Mouse (Mus musculus) embryo, embryonic 9.5 days (tissue): Measurements from ENCODE around the gene Usp40.

ENCODE experiments used
- DNase-seq: peaks from one replicate; pipeline ENCODE4 v3.0.0-alpha.2; 2017; ENCODE audit errors: extremely low spot score

The Usp40 gene

DNA sequence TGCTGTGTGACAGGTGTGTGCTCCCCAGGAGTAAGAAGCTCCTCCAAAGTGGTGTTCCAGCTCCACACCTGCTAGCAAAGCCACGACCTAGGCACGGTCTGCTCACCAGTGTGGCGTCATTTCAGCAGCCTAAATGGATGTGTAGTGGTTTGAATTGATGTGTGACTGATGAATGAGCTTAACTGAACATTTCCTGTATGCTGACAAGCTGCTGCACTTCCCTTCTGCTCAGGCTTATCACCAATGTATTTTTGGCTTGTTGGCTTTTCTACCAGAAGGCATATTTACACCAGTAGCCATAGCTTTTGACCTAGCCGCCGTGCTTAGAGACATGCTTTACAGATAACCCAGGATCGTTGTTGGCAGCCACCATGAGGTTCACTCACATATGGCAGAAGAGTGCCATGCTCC, 60.7 kb downstream of the Usp40 start:
- DNase-seq, result no peak

DNA sequence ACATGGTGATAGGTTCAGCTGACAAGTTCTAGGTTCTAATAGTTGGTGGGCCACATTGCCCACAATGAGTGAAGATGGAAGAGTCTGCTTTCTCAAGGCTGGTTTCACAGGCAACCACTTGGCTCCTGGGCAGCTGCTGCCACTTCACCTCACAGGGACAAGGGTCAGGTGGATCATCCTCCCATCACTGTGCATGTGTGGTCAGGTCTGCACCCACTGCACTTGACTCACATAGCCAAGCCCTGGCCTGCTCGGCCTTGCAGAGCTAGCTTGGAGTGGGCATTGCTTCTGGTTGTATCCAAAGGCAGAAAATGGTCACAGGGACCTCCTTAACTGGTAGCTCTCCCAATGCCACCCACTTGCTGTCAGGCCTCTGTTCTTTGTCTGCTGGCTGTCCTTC, 66.6 kb downstream of the Usp40 start:
- DNase-seq, result no peak

DNA sequence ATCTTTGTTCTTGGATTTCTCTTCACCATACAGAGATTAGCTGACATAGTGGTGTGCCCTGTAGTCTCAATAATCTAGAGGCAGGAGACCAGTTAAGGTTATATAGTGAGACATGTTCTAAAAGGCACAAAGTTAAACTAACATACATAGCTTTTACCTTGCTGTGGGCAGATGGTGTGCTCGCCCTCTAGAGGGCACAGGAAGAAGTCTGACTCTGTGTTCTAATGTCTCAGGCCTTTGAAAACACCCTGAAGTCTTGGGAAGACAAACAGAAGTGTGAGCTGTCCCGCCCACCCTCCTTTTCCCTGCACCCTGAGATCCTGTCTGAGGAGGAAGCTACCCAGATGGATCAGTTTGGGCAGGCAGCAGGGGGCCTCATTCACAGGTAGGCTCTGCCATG, 71.8 kb downstream of the Usp40 start:
- no peak for DNase-seq

DNA sequence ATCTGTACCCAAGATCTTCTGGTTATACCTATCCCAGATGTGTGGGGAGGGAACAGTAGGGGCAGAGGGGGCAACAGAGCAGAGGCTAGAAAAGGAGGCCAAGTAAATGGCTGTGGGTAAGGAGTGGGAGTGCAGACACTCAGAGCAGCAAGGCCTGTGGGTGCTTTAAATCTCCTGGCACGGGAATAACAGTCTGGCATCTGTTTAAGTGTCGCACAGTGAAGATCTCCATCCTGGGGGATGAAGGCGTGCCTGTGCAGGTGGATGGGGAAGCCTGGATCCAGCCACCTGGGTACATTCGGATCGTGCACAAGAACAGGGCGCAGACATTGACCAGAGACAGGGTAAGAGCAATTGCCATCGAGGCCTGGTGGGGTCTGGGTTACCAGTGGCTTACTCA, 72.3 kb downstream of the Usp40 start:
- DNase-seq, result no peak

DNA sequence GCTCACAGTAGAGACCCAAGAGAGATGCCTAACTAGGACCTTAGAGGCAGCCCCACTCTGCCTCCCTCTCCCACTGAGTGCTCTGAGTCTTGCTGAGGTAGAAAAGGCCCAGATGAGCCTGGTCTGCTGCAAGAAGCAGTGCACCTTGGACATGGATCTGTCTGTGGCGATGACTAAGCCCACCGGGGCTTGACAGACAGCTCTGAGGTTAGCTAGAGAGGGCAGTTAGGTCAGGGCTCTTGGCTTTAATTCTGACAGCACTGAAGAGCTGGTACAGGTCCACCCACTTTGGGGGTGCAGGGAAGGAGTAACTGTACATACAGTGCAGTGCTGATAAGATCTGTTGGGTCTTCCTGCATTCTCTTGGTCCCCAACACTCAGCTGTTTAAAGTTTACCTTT, 72.8 kb downstream of the Usp40 start:
- no peak for DNase-seq

DNA sequence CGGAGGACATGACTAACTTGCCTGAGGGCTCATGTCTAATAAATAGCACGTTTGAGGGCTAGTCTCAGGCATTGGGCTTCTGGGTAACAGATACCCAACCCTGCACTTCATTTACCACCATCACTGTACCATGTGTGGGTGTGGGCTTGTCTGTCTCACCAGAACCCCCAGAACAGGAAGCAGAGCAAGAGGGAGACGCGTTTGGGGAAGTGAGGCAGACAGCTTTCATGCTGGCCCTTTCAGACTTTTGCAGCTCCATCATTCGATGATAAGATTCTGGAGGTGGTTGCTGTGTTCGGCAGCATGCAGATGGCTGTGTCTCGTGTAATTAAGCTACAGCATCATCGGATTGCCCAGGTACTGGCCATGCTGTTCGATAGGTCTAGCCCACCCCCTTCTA, 73.3 kb downstream of the Usp40 start:
- DNase-seq, result no peak

DNA sequence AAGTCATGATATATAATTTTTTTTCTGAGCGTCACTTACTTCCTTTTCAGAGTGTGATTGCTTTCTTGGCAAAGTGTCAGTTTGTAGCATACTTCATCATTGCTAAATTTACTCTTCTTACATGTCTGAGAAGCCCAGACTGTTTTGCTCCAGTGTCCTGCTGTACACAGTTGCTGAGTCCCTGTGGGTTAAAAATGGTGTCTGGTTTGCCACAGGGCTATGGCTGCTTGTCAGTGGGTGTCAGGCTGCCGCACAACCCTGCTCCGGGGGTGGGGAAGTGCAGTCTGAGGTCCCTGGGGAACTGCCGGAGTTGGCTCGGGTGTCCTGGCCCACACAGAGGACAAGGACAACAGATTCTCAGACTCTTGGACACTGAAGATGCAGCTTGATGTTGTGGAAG, 75.3 kb downstream of the Usp40 start:
- no peak for DNase-seq

DNA sequence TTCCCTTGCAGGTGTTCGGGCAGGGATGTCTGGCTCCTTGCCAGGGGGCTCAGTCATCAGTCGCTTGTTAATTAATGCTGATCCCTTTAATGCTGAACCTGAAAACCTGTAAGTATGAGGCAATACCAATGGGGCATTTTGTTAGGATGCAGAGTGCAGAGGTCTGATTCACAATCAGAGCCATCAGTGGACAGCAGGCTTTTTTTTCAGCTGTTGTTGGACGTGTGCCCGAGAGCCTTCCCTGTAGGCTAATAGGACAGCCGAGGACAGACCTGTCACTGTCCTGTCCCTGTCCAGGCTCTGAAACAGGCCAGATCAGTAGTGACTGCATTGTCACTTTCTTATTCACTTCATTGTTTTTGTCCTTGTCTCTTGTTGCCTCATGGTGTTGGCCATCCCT, 78.6 kb downstream of the Usp40 start:
- DNase-seq, result no peak

DNA sequence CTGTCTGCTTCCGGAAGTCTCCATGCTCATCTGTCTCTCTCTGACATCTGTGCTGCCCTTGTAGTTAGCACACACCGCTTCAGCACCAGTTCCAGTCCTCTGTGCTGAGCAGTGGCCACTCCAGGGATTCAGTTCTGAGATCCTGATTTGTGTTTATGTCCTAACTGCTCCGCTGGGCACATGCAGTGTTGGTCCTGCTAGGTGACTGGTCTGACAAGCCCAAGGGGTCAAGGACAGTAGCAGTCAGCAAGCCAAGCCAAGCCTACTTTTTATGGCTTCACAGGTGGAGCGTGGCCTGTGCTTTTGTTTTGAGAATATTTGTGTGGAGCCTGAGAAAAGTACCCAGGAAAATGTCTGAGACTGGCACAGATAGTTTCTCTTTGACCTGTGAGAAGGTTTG, 83.5 kb downstream of the Usp40 start:
- DNase-seq, result no peak

DNA sequence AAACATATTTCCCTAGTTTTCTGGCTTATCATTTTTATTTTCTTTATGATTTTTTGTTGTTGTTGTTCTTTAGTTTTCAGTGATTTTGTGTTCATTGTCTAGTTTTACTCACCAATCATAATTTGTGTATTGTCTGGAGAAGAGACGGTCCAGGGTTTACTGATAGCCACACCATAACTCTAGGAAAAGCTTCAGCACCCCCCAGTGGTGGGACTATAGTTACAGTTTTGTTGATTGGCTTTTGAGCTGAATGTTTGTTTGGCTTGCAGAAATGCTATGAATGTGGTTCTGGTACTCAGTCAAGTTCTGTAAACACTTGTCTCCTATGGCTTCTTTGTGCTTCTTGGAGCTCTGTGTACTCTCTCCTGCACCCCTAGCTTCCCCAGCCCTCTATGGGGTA, 85.7 kb downstream of the Usp40 start:
- DNase-seq, result no peak

DNA sequence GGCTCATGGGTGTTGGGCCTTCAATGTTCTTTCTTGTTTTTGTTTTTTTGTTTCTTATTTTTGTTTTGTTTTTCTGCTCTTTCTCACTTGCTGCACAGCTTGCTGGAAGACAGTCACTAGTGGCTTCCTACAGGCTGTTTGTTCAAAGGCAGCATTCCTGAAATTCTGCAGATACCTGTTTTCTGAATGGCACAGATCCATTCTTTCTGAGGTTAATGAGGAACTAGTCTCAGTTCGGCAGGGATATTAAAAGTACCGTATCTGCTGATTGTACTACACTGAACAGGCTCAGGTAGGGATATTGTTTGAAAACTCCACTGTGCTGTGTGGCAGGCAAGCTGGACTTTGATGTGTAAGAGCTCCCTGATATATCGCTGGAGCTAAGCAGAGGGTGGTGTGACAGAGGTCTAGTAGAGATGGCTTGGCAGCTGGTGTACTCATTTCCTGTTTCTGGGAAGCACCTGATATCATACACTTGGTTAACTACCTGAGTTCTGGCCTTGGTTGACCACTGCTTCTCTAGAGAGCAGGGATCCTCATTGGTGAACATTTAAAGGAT, 88.2 kb downstream of the Usp40 start:
- DNase-seq, result no peak

DNA sequence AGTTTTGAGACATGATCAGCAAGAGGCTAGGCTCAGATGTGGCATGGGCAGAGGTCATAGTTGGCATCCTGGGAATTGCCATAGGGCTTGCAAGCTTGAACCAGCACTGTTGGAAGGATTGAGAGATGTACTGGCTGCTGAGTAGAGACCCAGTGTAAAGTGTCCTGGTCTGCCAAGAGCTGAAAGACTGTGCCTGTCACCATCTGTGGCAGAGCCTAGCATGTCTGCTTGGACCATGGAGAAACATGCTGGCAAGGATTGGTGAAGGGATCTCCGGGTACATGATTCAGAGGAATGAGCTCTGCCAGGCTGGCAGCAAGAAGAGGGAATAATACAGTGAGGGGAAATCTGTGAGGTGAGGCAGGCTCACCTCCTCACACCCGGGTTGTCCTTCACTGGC, 90.3 kb downstream of the Usp40 start:
- DNase-seq, result no peak

DNA sequence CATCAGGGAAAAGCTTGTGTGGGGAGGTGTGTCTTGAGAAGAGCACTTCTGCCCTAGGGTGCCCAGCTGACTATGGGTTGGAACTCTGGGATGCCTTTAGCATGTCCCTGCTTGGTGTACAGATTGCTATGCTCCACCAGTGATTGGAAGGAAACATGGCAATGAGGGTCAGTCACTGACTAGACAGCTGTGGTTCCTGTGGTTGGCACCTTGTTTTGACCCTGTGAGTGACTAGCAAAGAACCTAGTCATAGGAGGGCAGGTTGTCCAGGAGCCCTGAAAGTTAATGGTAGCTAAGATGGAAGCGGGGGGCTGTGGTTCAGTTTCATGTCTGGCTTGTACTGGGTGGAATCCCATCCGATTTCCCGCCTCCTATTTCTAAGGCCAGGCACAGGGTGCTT, 91.0 kb downstream of the Usp40 start:
- no peak for DNase-seq

DNA sequence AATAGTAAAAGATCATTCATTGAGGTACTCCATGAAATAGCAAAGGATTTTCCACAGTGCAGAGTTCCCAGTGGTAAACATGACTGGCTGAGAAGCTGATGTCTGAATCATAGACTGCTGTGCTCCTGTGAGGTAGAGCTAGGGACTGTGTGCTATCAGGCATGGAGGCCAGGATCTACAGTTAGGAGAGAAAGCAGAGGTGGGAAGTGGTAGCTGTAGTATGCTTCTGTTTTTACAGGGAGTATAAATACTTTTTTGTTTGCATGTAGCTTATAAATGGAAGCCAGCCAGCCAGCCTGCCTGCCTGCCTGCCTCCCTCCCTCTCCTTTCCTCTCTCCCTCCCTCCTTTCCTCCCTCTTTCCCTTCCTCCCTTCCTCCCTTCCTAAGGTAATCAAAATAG, 95.0 kb downstream of the Usp40 start:
- DNase-seq, result no peak

DNA sequence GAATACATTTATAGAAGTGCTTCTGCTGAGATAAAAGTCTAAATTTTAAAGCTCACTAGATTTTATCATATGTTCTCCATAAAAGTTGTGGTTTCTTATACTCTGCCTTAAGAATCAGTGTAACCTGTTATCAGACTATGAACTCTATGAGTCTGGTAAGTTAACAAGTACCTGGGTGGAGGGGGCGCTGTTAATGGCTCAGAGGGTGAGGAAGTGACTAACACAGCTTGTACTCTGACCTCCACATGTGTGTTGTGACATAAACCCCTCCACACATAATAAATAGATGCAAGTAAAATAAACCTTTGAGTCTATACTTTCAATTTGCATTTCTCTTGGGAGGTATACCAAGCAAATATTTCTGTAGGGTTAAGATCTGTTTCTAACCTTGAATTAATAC, 97.9 kb downstream of the Usp40 start:
- no peak for DNase-seq

DNA sequence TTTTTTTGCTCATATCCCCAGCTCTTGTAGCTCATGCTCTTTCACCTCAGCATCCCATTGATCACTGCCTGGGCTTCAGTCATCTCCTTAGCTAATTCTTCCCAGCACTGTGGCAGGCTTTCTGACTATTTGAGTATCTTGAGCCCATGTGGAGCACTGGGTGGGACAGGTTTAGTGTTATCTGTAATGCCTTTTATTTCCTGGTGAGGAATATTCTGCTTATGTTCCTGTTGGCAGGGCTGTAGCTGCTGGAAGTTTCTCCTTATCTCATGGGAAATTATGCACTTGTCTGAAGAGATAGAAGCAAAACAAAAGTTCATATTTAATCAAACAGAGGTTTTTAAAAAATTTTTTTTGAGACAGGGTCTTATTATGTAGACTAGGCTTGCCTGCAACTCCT, 98.8 kb downstream of the Usp40 start:
- no peak for DNase-seq

DNA sequence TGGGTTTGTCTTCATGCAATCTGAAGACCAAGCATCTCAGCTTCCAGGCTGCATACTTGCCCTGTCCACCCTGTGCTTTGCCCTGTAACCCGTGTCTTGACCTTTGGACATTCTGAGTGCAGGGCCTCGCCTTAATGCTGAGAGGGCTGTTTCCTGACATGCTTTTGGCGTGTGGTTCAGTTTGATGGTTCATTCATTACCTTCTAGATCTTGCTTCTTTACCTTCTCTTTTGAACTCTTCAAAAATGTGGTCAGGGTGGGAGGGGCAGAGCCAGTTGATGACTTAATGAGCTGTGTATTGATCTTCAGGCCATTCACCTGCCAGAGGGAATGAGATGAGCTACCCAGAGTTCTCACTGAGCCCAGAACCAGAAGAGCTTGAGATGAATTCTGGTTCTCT, 99.6 kb downstream of the Usp40 start:
- DNase-seq, result no peak

DNA sequence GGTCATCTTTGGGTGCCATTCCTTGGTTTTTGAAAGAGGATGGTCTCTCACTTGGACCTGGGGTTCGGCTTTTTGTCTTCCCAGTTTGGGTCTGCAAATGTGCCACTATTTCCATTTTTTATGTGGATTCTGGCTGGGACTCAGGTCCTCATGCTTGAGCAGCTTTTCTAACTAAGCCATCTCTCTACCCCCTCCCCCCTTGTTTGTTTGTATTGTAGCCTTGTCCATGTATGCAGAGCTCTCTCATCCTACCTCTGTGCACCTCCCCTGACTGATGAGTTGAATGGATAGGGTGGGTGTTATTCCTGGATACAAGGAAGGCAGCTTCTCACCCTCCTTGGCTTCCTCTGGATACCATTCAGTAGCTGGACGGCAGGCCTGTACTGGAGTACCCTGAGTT, 100.3 kb downstream of the Usp40 start:
- DNase-seq, result no peak

DNA sequence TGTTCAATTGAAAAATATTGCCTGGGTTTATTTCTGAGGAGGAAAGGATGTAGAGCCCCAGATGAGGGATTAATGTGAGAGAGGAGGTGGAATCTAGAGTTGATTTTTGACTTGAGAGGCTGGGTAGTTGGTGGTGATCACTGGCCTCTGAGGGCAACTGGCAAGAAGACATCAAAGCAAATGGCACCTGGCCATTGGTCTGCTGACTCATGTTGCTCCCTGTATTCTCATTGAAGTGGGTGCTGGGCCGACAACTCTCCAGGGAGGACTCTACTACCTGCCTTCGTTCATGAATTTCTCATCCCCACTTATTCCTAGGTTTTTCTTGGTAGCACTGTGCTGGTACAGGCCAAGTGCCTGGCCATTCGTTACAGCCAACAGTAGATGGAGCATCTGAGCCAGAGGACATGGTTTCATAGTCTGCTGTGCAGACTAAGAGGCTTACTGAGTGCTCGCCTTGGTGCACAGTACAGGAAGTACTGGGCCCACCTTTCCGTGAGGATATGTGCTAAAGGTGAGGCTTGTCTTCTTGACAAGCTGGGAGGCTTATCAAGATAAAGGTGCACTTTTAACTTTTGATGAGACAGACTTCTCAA, 101.9 kb downstream of the Usp40 start:
- DNase-seq, result no peak

DNA sequence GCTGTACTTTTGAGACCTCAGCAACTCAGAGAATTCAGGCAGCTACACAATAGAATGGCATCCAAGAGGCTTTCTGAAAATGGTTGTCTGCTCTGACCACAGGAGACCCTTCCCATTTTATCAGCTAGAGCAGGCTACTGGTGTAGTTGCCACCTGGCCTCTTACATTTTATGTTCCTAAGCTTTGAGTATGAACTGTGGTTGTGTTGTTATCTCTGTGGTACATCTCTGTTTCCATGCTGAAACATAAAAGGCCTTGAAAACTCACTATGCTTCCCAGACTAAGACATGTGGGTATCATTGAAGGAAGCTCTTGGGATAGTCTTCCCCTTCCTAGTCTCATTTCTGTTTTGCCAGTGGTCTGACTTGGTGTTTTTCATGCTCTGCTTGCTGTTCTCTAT, 106.2 kb downstream of the Usp40 start:
- no peak for DNase-seq

DNA sequence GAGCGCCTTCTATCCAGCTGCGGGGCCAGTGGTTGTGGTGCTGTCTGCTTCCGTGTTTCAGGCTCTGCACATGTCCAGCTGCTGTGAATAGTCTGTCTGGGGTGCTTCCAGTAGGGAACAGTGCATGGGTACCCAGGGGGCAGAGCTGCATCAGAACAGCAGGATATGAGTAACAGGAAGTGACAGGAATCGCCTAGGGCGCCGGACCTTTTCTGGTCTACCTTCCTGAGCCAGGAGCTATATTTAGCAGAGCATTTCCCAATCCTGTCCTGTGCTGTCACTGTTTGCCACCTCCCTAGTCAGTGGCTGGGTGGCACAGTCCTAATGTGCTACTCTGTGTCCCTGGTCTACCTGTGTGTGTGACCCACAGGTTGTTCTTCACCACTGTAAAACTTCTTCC, 107.4 kb downstream of the Usp40 start:
- DNase-seq, result no peak

DNA sequence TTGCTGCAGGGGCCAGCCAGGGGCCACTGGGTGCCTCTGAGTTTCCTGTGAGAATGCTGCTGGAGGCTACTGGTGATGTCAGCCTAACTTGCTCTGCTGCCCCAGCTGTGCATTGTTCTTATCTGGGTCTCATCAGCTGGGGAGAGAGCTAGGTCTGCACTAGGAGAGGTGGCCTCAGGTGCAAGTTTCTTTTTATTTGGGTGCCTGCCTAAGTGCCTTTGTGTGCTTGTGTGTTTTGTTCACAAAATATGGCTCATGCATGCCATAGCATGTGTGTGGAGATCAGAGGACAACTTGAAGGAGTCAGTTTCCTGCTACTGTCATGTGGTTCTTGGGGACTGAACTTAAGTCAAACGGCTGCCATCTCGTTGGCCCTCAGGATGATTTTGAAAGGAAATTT, 108.7 kb downstream of the Usp40 start:
- DNase-seq, result no peak

DNA sequence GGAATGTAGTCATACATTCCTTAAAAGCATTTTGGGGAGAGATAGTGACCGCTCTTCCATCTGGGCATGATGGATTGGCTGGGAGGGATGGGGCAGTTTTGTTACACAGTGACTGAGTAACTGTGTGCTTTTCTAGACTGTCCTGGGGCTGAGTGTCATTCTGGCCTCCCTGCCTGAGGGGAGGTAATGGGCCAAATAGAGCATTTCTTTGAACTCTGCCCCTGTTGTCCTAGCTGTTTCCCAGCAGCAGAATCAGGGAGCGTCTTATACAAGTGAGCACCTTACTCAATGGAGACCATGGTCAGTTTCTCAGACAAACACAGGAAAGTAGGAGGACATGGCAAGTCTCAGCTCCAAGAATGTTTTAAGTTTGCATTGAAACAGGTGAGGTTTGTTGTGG, 111.4 kb downstream of the Usp40 start:
- DNase-seq, result no peak
